Comparison of ENCODE assay signal across 15 mouse cellular contexts in the genomic region with DNA sequence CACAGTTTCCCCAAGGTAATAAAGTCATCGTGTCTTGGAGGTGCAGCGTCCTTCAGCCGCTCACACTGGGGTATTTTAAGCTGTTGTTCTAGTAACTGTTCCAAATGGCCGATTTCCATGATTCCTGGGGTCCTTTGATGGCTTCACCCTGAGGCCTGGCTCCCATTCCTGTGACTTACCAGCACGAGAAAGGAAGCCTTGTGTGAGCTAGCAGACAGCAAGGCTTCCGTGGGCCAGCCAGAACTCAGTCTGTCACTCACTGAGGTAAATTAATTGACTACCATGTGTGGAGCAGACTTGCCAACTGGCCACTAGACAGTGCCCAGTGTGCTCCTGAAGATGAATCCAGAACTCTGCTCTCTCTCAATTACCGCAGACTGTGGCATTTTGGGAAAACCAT. TPM values are rescaled to one million over a fixed set of nuclear protein-coding genes. Genes with fewer than 3 reads are reported as not detected.
DNase-seq lines count a peak whose midpoint lies in the region; ATAC-seq and TF ChIP-seq lines count a peak whose summit lies in the region.
"Had no signal": no experiment of that assay in that cellular context is flagged by ENCODE, and none has a peak within 500 bp of the region (broad histone marks: within the 10 kb centered on the region; RNA-seq: fewer than 3 reads in every experiment).

No protein-coding gene starts in this region.

- no peak for DNase-seq in forebrain, embryonic 10.5 days (ENCODE audit: extremely low spot score, low spot score)
- DNase-seq in midbrain, embryonic 14.5 days, result no peak
- DNase-seq in midbrain, embryonic 11.5 days (ENCODE audit: low spot score, missing footprints), result no peak
- peak; percentile 87 for DNase-seq in hindbrain, postnatal 0 days (ENCODE audit: low spot score)
- no peak for DNase-seq in embryo, embryonic 11 days
- no peak for DNase-seq in B cell, adult 2 months
- DNase-seq: heart, postnatal 36 days; kidney, adult 11 months; kidney, postnatal 25 days had no signal

- peaks cover 6% of the 10 kb centered on the region; the same call in 1 of the 2 replicates for H3K36me3 ChIP-seq in forebrain, embryonic 12.5 days (replicated peaks)
- H3K36me3 ChIP-seq in forebrain, embryonic 10.5 days (replicated peaks), result peaks cover 19% of the 10 kb centered on the region
- no peaks in the 10 kb centered on the region for H3K36me3 ChIP-seq in midbrain, embryonic 14.5 days (ENCODE audit: control insufficient read depth, insufficient read depth, low read length)
- 0 out of 2 replicates have a peak, but pooled peaks cover 2% of the 10 kb centered on the region for H3K36me3 ChIP-seq in midbrain, embryonic 11.5 days (ENCODE audit: control insufficient read depth, insufficient read depth, low read length)
- H3K36me3 ChIP-seq in forebrain, embryonic 16.5 days (ENCODE audit: control insufficient read depth, insufficient read depth), result no peaks in the 10 kb centered on the region; the same call in 1 of the 2 replicates
- H3K36me3 ChIP-seq in hindbrain, postnatal 0 days (ENCODE audit: insufficient read depth, low read length), result no peaks in the 10 kb centered on the region
- H3K36me3 ChIP-seq: embryonic facial prominence, embryonic 12.5 days; lung, embryonic 15.5 days had no signal

- peaks cover 35% of the 10 kb centered on the region for H3K4me1 ChIP-seq in forebrain, embryonic 12.5 days
- H3K4me1 ChIP-seq in forebrain, embryonic 10.5 days, result peaks cover 29% of the 10 kb centered on the region
- peaks cover 23% of the 10 kb centered on the region for H3K4me1 ChIP-seq in midbrain, embryonic 14.5 days (ENCODE audit: control insufficient read depth, insufficient read depth, low read length)
- H3K4me1 ChIP-seq in midbrain, embryonic 11.5 days (ENCODE audit: control insufficient read depth, insufficient read depth, low read length), result peaks cover 25% of the 10 kb centered on the region
- peaks cover 36% of the 10 kb centered on the region for H3K4me1 ChIP-seq in forebrain, embryonic 16.5 days (replicated peaks; ENCODE audit: control insufficient read depth, insufficient read depth, low read length)
- H3K4me1 ChIP-seq in hindbrain, postnatal 0 days (ENCODE audit: insufficient read depth, low read length), result 0 out of 2 replicates have a peak, but pooled peaks cover 7% of the 10 kb centered on the region

- no peak overlapping the region for H3K4me3 ChIP-seq in forebrain, embryonic 12.5 days (replicated peaks)
- H3K4me3 ChIP-seq in forebrain, embryonic 10.5 days, result no peak overlapping the region
- H3K4me3 ChIP-seq in midbrain, embryonic 14.5 days (replicated peaks; ENCODE audit: low read depth, low read length), result no peak overlapping the region
- H3K4me3 ChIP-seq in midbrain, embryonic 11.5 days (ENCODE audit: low read depth, low read length), result no peak overlapping the region
- H3K4me3 ChIP-seq in forebrain, embryonic 16.5 days (replicated peaks; ENCODE audit: low read length), result no peak overlapping the region
- H3K4me3 ChIP-seq in hindbrain, postnatal 0 days (ENCODE audit: low read length), result no peak overlapping the region
- H3K4me3 ChIP-seq: embryonic facial prominence, embryonic 12.5 days; lung, embryonic 15.5 days had no signal

- 72% methylated on average over 7 of the region's 7 CpGs for WGBS in forebrain, embryonic 12.5 days
- WGBS in forebrain, embryonic 10.5 days, result 69% methylated on average over 7 of the region's 7 CpGs
- WGBS in midbrain, embryonic 14.5 days, result 44% methylated on average over 7 of the region's 7 CpGs
- 72% methylated on average over 7 of the region's 7 CpGs for WGBS in midbrain, embryonic 11.5 days
- WGBS in forebrain, embryonic 16.5 days, result 50% methylated on average over 7 of the region's 7 CpGs
- WGBS in hindbrain, postnatal 0 days, result 25% methylated on average over 7 of the region's 7 CpGs

- peak overlapping the region; percentile 42; the same call in 1 of the 2 replicates for H3K27ac ChIP-seq in forebrain, embryonic 12.5 days
- H3K27ac ChIP-seq in forebrain, embryonic 10.5 days, result no peak overlapping the region
- peak overlapping the region; percentile 37; the same call in 1 of the 2 replicates for H3K27ac ChIP-seq in midbrain, embryonic 14.5 days (replicated peaks; ENCODE audit: low read depth, low read length)
- H3K27ac ChIP-seq in midbrain, embryonic 11.5 days (ENCODE audit: low read depth, low read length), result no peak overlapping the region
- peak overlapping the region; percentile 56; the same call in 1 of the 2 replicates for H3K27ac ChIP-seq in forebrain, embryonic 16.5 days (ENCODE audit: low read length)
- no peak overlapping the region for H3K27ac ChIP-seq in hindbrain, postnatal 0 days
- H3K27ac ChIP-seq: embryonic facial prominence, embryonic 12.5 days; lung, embryonic 15.5 days had no signal

- H3K9ac ChIP-seq in forebrain, embryonic 12.5 days, result no peak overlapping the region
- H3K9ac ChIP-seq in midbrain, embryonic 14.5 days (replicated peaks; ENCODE audit: low read length), result no peak overlapping the region
- no peak overlapping the region for H3K9ac ChIP-seq in midbrain, embryonic 11.5 days (ENCODE audit: low read length)
- no peak overlapping the region for H3K9ac ChIP-seq in forebrain, embryonic 16.5 days (replicated peaks; ENCODE audit: low read depth, low read length)
- no peak overlapping the region for H3K9ac ChIP-seq in hindbrain, postnatal 0 days (replicated peaks; ENCODE audit: low read length)
- H3K9ac ChIP-seq: embryonic facial prominence, embryonic 12.5 days; lung, embryonic 15.5 days had no signal

- H3K4me2 ChIP-seq in forebrain, embryonic 12.5 days, result no peak overlapping the region
- no peak overlapping the region for H3K4me2 ChIP-seq in midbrain, embryonic 14.5 days (ENCODE audit: low read length)
- H3K4me2 ChIP-seq in midbrain, embryonic 11.5 days, result no peak overlapping the region
- no peak overlapping the region for H3K4me2 ChIP-seq in forebrain, embryonic 16.5 days (ENCODE audit: low read length)
- peak overlapping the region; percentile 8; the same call in 1 of the 2 replicates for H3K4me2 ChIP-seq in hindbrain, postnatal 0 days (ENCODE audit: low read depth, low read length)
- H3K4me2 ChIP-seq: embryonic facial prominence, embryonic 12.5 days; heart, embryonic 11.5 days; liver, embryonic 11.5 days; lung, embryonic 15.5 days had no signal

- 0 out of 2 replicates have a peak, but pooled peaks cover 2% of the 10 kb centered on the region for H3K9me3 ChIP-seq in forebrain, embryonic 12.5 days
- peaks cover 14% of the 10 kb centered on the region; the same call in 1 of the 2 replicates for H3K9me3 ChIP-seq in forebrain, embryonic 10.5 days
- no peaks in the 10 kb centered on the region for H3K9me3 ChIP-seq in midbrain, embryonic 14.5 days (ENCODE audit: control insufficient read depth, low read length)
- peaks cover 6% of the 10 kb centered on the region; the same call in 1 of the 2 replicates for H3K9me3 ChIP-seq in midbrain, embryonic 11.5 days (ENCODE audit: control insufficient read depth, low read length)
- H3K9me3 ChIP-seq in forebrain, embryonic 16.5 days (ENCODE audit: control insufficient read depth, low read length), result no peaks in the 10 kb centered on the region
- no peaks in the 10 kb centered on the region for H3K9me3 ChIP-seq in hindbrain, postnatal 0 days (ENCODE audit: low read length)
- H3K9me3 ChIP-seq: embryonic facial prominence, embryonic 12.5 days; lung, embryonic 15.5 days had no signal

- TF ChIP-seq CTCF in hindbrain, postnatal 0 days (IDR thresholded peaks at IDR 0.05; ENCODE audit: low read depth), result no peak

- H3K27me3 ChIP-seq in forebrain, embryonic 12.5 days, result no peaks in the 10 kb centered on the region
- H3K27me3 ChIP-seq in forebrain, embryonic 10.5 days (ENCODE audit: poor library complexity, severe bottlenecking), result no peaks in the 10 kb centered on the region
- no peaks in the 10 kb centered on the region for H3K27me3 ChIP-seq in midbrain, embryonic 14.5 days (ENCODE audit: control insufficient read depth, insufficient read depth, low read length)
- no peaks in the 10 kb centered on the region for H3K27me3 ChIP-seq in midbrain, embryonic 11.5 days (ENCODE audit: control insufficient read depth, insufficient read depth, low read length)
- H3K27me3 ChIP-seq in forebrain, embryonic 16.5 days (replicated peaks; ENCODE audit: control insufficient read depth, insufficient read depth, low read length), result no peaks in the 10 kb centered on the region
- no peaks in the 10 kb centered on the region for H3K27me3 ChIP-seq in hindbrain, postnatal 0 days (ENCODE audit: insufficient read depth, low read length)
- H3K27me3 ChIP-seq: embryonic facial prominence, embryonic 12.5 days; lung, embryonic 15.5 days had no signal

- ATAC-seq in forebrain, embryonic 12.5 days (ENCODE audit: low FRiP score), result no peak
- no peak for ATAC-seq in midbrain, embryonic 14.5 days (ENCODE audit: low FRiP score, low TSS enrichment)
- no peak for ATAC-seq in midbrain, embryonic 11.5 days (ENCODE audit: low FRiP score)
- peak; percentile 39; the same call in 1 of the 2 replicates for ATAC-seq in forebrain, embryonic 16.5 days
- ATAC-seq in hindbrain, postnatal 0 days, result peak; percentile 82

RNA-seq across cellular contexts. Expression of a gene that starts 41.2 kb away (rescaled TPM):
- 78.6 and 83.5 TPM in 2 replicates for polyA plus RNA-seq in forebrain, embryonic 12.5 days (2016; fragmentation: Nextera tagmentation; extraction: Ambion mirVana)
- polyA plus RNA-seq in forebrain, embryonic 10.5 days (2016; fragmentation: Nextera tagmentation; extraction: Ambion mirVana), result 29.7 and 31.6 TPM in 2 replicates
- 52.1 and 60.0 TPM in 2 replicates for polyA plus RNA-seq in midbrain, embryonic 14.5 days (2014; fragmentation: Nextera tagmentation; extraction: Ambion mirVana)
- 33.0 TPM in 2 replicates for polyA plus RNA-seq in midbrain, embryonic 11.5 days (2014; fragmentation: Nextera tagmentation; extraction: Ambion mirVana)
- 74.6 and 77.0 TPM in 2 replicates for polyA plus RNA-seq in forebrain, embryonic 16.5 days (2015; fragmentation: Nextera tagmentation; extraction: Ambion mirVana)
- total RNA-seq in hindbrain, postnatal 0 days (2014; rRNA removed), result 55.3 and 66.4 TPM in 2 replicates
- 52.5 and 56.4 TPM in 2 replicates for polyA plus RNA-seq in hindbrain, postnatal 0 days (2015; fragmentation: Nextera tagmentation; extraction: Ambion mirVana)

Comparison
In these comparisons a context has a peak if more than half of its experiments do, and no peak if none do; other contexts are left out.
1. ATAC-seq: peak in forebrain, embryonic 16.5 days (single experiment) and hindbrain, postnatal 0 days (single experiment); none in forebrain, embryonic 12.5 days (single experiment), midbrain, embryonic 14.5 days (single experiment) and midbrain, embryonic 11.5 days (single experiment).
2. H3K27ac ChIP-seq: peak in forebrain, embryonic 12.5 days (single experiment), midbrain, embryonic 14.5 days (single experiment) and forebrain, embryonic 16.5 days (single experiment); none in forebrain, embryonic 10.5 days (single experiment), midbrain, embryonic 11.5 days (single experiment) and hindbrain, postnatal 0 days (single experiment).